Mouse (Mus musculus) liver, embryonic 12.5 days (tissue): Measurements from ENCODE around the gene Ube2o. TPM values are rescaled to one million over a fixed set of nuclear protein-coding genes. Genes with fewer than 3 reads are reported as not detected.

Experiments
- ATAC-seq: fragments of 200-750 bp; cut with Nextera tagmentation; 2 replicates; pipeline ENCODE4 v1.8.0; 2017; ENCODE audit warnings: moderate number of reproducible peaks, mild to moderate bottlenecking, moderate library complexity
- H3K27ac ChIP-seq: fragments of 300-500 bp; sonication (generic); 2 replicates; pipeline ENCODE4 v1.5.1; 2016; ENCODE audit warnings: mild to moderate bottlenecking
- H3K27me3 ChIP-seq: fragments of 300-500 bp; sonication (generic); replicated peaks from 2 replicates; pipeline ENCODE4 v1.6.1; 2016; ENCODE audit warnings: mild to moderate bottlenecking, moderate library complexity
- H3K36me3 ChIP-seq: fragments of 300-500 bp; sonication (generic); 2 replicates; pipeline ENCODE4 v1.6.1; 2016; ENCODE audit warnings: mild to moderate bottlenecking, moderate library complexity
- H3K4me1 ChIP-seq: fragments of 300-500 bp; sonication (generic); 2 replicates; pipeline ENCODE4 v1.6.1; 2016
- H3K4me2 ChIP-seq: fragments of 300-500 bp; sonication (generic); 2 replicates; pipeline ENCODE4 v1.6.1; 2016; ENCODE audit warnings: mild to moderate bottlenecking, moderate library complexity
- H3K4me3 ChIP-seq: fragments of 300-500 bp; sonication (generic); 2 replicates; pipeline ENCODE4 v1.5.1; 2016; ENCODE audit warnings: mild to moderate bottlenecking, moderate library complexity
- H3K9ac ChIP-seq: fragments of 300-500 bp; sonication (generic); 2 replicates; pipeline ENCODE4 v1.6.1; 2016; ENCODE audit warnings: mild to moderate bottlenecking, moderate library complexity
- H3K9me3 ChIP-seq: fragments of 300-500 bp; sonication (generic); replicated peaks from 2 replicates; pipeline ENCODE4 v1.6.1; 2016; ENCODE audit warnings: mild to moderate bottlenecking, moderate library complexity
- WGBS: fragments of 180-500 bp; shearing (Covaris S2); methylation state at CpG from one replicate; pipeline ENCODE4 v1.1.7; 2016; ENCODE audit not compliant: insufficient replicate concordance; 5-methylcytosine and 5-hydroxymethylcytosine counted together
- polyA plus RNA-seq: library from polyadenylated mRNA; unstranded; fragments of >200 nt; fragmentation: Nextera tagmentation; extraction: Ambion mirVana; gene quantifications from 2 replicates; pipeline ENCODE4 v1.2.1, GENCODE M21; 2016

Ube2o gene
- polyA plus RNA-seq, 1 experiment from 2014 or later = 40.2 TPM

- Histone ChIP-seq H3K9me3 (no peaks in the 10 kb centered on the region), H3K4me2 (no peak overlapping the region), H3K9ac (0 out of 2 replicates have a peak overlapping the region, but pooled peaks have one; percentile 13), H3K4me1 (peaks cover 42% of the 10 kb centered on the region), H3K27me3 (peaks cover 38% of the 10 kb centered on the region), H3K27ac (no peak overlapping the region), H3K4me3 (no peak overlapping the region), H3K36me3 (no peaks in the 10 kb centered on the region)
- WGBS = 54% methylated on average over 8 of the region's 8 CpGs
- ATAC-seq = no peak
Measured at GRCm38 (mm10) chr11:116589574-116589973, 8.3 kb upstream of the Ube2o start.

- Histone ChIP-seq H3K36me3 (no peaks in the 10 kb centered on the region), H3K9ac (peak overlapping the region; percentile 13; the same call in 1 of the 2 replicates), H3K4me2 (no peak overlapping the region), H3K9me3 (no peaks in the 10 kb centered on the region), H3K27me3 (peaks cover 33% of the 10 kb centered on the region), H3K4me3 (no peak overlapping the region), H3K4me1 (peaks cover 42% of the 10 kb centered on the region), H3K27ac (no peak overlapping the region)
- no peak for ATAC-seq
- WGBS = 29% methylated on average over 14 of the region's 14 CpGs
Measured at GRCm38 (mm10) chr11:116589020-116589531, 7.8 kb upstream of the Ube2o start.

- no peaks in the 10 kb centered on the region for H3K9me3 ChIP-seq
- no peak overlapping the region for H3K9ac ChIP-seq
- H3K4me2 ChIP-seq = no peak overlapping the region; the same call in 1 of the 2 replicates
- H3K4me3 ChIP-seq = no peak overlapping the region
- ATAC-seq = peak; percentile 73
- H3K27ac ChIP-seq = no peak overlapping the region
- peaks cover 31% of the 10 kb centered on the region for H3K27me3 ChIP-seq
- H3K4me1 ChIP-seq = peaks cover 38% of the 10 kb centered on the region
- WGBS = 26% methylated on average over 23 of the region's 23 CpGs
- H3K36me3 ChIP-seq = no peaks in the 10 kb centered on the region
Measured at GRCm38 (mm10) chr11:116586801-116587631, 5.8 kb upstream of the Ube2o start.

- no peaks in the 10 kb centered on the region for H3K36me3 ChIP-seq
- H3K9me3 ChIP-seq = no peaks in the 10 kb centered on the region
- H3K4me3 ChIP-seq = no peak within 1 kb of the TSS
- ATAC-seq = no peak
- no peak within 1 kb of the TSS for H3K27ac ChIP-seq
- WGBS = 62% methylated on average over 5 of the region's 5 CpGs
- H3K4me2 ChIP-seq = no peak within 1 kb of the TSS; the same call in 1 of the 2 replicates
- H3K9ac ChIP-seq = no peak within 1 kb of the TSS
- H3K27me3 ChIP-seq = peaks cover 31% of the 10 kb centered on the region
- H3K4me1 ChIP-seq = peaks cover 39% of the 10 kb centered on the region
Measured at GRCm38 (mm10) chr11:116586310-116586709, 5.1 kb upstream of the Ube2o start, which contains the start of gene Aanat. Gene Aanat, plus strand, starts transcription at chr11:116586432.

- H3K9ac ChIP-seq = no peak overlapping the region
- no peaks in the 10 kb centered on the region for H3K9me3 ChIP-seq
- 73% methylated on average over 6 of the region's 6 CpGs for WGBS
- no peak overlapping the region for H3K4me2 ChIP-seq
- peaks cover 38% of the 10 kb centered on the region for H3K4me1 ChIP-seq
- no peak overlapping the region for H3K4me3 ChIP-seq
- no peak for ATAC-seq
- no peak overlapping the region for H3K27ac ChIP-seq
- peaks cover 31% of the 10 kb centered on the region for H3K27me3 ChIP-seq
- no peaks in the 10 kb centered on the region for H3K36me3 ChIP-seq
Measured at GRCm38 (mm10) chr11:116585682-116586081, 4.4 kb upstream of the Ube2o start.

- Histone ChIP-seq H3K9me3 (no peaks in the 10 kb centered on the region), H3K27me3 (no peaks in the 10 kb centered on the region), H3K36me3 (peaks cover 20% of the 10 kb centered on the region), H3K9ac (peak overlapping the region; percentile 99), H3K27ac (peak overlapping the region; percentile 97), H3K4me2 (peak overlapping the region; percentile 87), H3K4me3 (peak overlapping the region; percentile 95), H3K4me1 (peaks cover 49% of the 10 kb centered on the region)
- WGBS = under 1% methylated on average over 89 of the region's 91 CpGs
- peak; percentile 79 for ATAC-seq
Measured at GRCm38 (mm10) chr11:116580711-116581375, 404 bp downstream of the Ube2o start.

- peak overlapping the region; percentile 87 for H3K4me2 ChIP-seq
- peaks cover 20% of the 10 kb centered on the region for H3K36me3 ChIP-seq
- WGBS = 12% methylated on average over 10 of the region's 10 CpGs
- H3K9ac ChIP-seq = peak overlapping the region; percentile 99
- peak overlapping the region; percentile 95 for H3K4me3 ChIP-seq
- peak; percentile 79 for ATAC-seq
- H3K27ac ChIP-seq = peak overlapping the region; percentile 97
- no peaks in the 10 kb centered on the region for H3K27me3 ChIP-seq
- H3K9me3 ChIP-seq = no peaks in the 10 kb centered on the region
- peaks cover 56% of the 10 kb centered on the region for H3K4me1 ChIP-seq
Measured at GRCm38 (mm10) chr11:116580031-116580652, 1.1 kb downstream of the Ube2o start.

- Histone ChIP-seq H3K9ac (peak overlapping the region; percentile 99), H3K27me3 (no peaks in the 10 kb centered on the region), H3K27ac (peak overlapping the region; percentile 97), H3K4me3 (peak overlapping the region; percentile 95), H3K4me2 (peak overlapping the region; percentile 87), H3K4me1 (peaks cover 65% of the 10 kb centered on the region), H3K9me3 (no peaks in the 10 kb centered on the region), H3K36me3 (peaks cover 20% of the 10 kb centered on the region)
- no peak for ATAC-seq
- 85% methylated on average over 3 of the region's 3 CpGs for WGBS
Measured at GRCm38 (mm10) chr11:116579280-116579679, 2.0 kb downstream of the Ube2o start.

GRCm38 (mm10) chr11:116575396-116575795 is 5.9 kb downstream of the Ube2o start:
- no peak for ATAC-seq
- Histone ChIP-seq H3K9me3 (no peaks in the 10 kb centered on the region), H3K27ac (peak overlapping the region; percentile 97), H3K4me2 (peak overlapping the region; percentile 80), H3K9ac (peak overlapping the region; percentile 61), H3K4me1 (peaks cover 96% of the 10 kb centered on the region), H3K4me3 (peak overlapping the region; percentile 0; the same call in 1 of the 2 replicates), H3K27me3 (no peaks in the 10 kb centered on the region), H3K36me3 (peaks cover 26% of the 10 kb centered on the region)
- WGBS = 78% methylated on average over 2 of the region's 2 CpGs

GRCm38 (mm10) chr11:116574982-116575381 is 6.3 kb downstream of the Ube2o start:
- H3K9me3 ChIP-seq = no peaks in the 10 kb centered on the region
- peak overlapping the region; percentile 80 for H3K4me2 ChIP-seq
- peaks cover 96% of the 10 kb centered on the region for H3K4me1 ChIP-seq
- WGBS = 58% methylated on average over 6 of the region's 6 CpGs
- H3K27ac ChIP-seq = peak overlapping the region; percentile 97
- ATAC-seq = no peak
- peak overlapping the region; percentile 61 for H3K9ac ChIP-seq
- no peaks in the 10 kb centered on the region for H3K27me3 ChIP-seq
- peak overlapping the region; percentile 26 for H3K4me3 ChIP-seq
- peaks cover 26% of the 10 kb centered on the region for H3K36me3 ChIP-seq

- Histone ChIP-seq H3K4me1 (peaks cover 96% of the 10 kb centered on the region), H3K4me2 (peak overlapping the region; percentile 80), H3K36me3 (peaks cover 25% of the 10 kb centered on the region), H3K9me3 (no peaks in the 10 kb centered on the region), H3K9ac (peak overlapping the region; percentile 61), H3K4me3 (peak overlapping the region; percentile 26; the same call in 1 of the 2 replicates), H3K27ac (peak overlapping the region; percentile 97), H3K27me3 (no peaks in the 10 kb centered on the region)
- ATAC-seq = no peak
- 74% methylated on average over 6 of the region's 6 CpGs for WGBS
Measured at GRCm38 (mm10) chr11:116574486-116574885, 6.8 kb downstream of the Ube2o start.
